Mouse (Mus musculus) hindbrain, embryonic 11.5 days (tissue): ENCODE data around the gene Pkd1l2. TPM values are rescaled to one million over a fixed set of nuclear protein-coding genes. Genes with fewer than 3 reads are reported as not detected.

Experiments
- ATAC-seq: fragments of 200-750 bp; cut with Nextera tagmentation; 2 replicates; pipeline ENCODE4 v1.8.0; 2017; ENCODE audit warnings: mild to moderate bottlenecking, moderate TSS enrichment, moderate library complexity; ENCODE audit not compliant: low FRiP score
- DNase-seq: peaks from one replicate; pipeline ENCODE4 v3.0.0-alpha.2; 2015; ENCODE audit warnings: low spot score
- H3K27ac ChIP-seq: fragments of 300-500 bp; sonication (generic); 2 replicates; pipeline ENCODE4 v1.5.1; 2014; ENCODE audit warnings: mild to moderate bottlenecking, low read depth, low read length
- H3K27me3 ChIP-seq: fragments of 300-500 bp; sonication (generic); 2 replicates; pipeline ENCODE4 v1.6.1; 2014; ENCODE audit warnings: mild to moderate bottlenecking, low read length, moderate library complexity, mixed read lengths; ENCODE audit not compliant: control insufficient read depth, insufficient read depth
- H3K36me3 ChIP-seq: fragments of 300-500 bp; sonication (generic); 2 replicates; pipeline ENCODE4 v1.6.1; 2014; ENCODE audit warnings: mild to moderate bottlenecking, low read length, moderate library complexity, mixed read lengths; ENCODE audit not compliant: control insufficient read depth, insufficient read depth
- H3K4me1 ChIP-seq: fragments of 300-500 bp; sonication (generic); replicated peaks from 2 replicates; pipeline ENCODE4 v1.6.1; 2014; ENCODE audit warnings: low read length, mixed read lengths; ENCODE audit not compliant: control insufficient read depth, insufficient read depth
- H3K4me2 ChIP-seq: fragments of 300-500 bp; sonication (generic); replicated peaks from 2 replicates; pipeline ENCODE4 v1.6.1; 2014; ENCODE audit warnings: mild to moderate bottlenecking, low read depth, low read length
- H3K4me3 ChIP-seq: fragments of 300-500 bp; sonication (generic); 2 replicates; pipeline ENCODE4 v1.5.1; 2014; ENCODE audit warnings: low read depth, low read length
- H3K9ac ChIP-seq: fragments of 300-500 bp; sonication (generic); 2 replicates; pipeline ENCODE4 v1.6.1; 2014; ENCODE audit warnings: low read depth, low read length
- H3K9me3 ChIP-seq: fragments of 300-500 bp; sonication (generic); 2 replicates; pipeline ENCODE4 v1.6.1; 2016; ENCODE audit warnings: low read length; ENCODE audit not compliant: control insufficient read depth
- WGBS: fragments of 180-500 bp; shearing (Covaris S2); extraction: QIAGEN DNeasy Blood & Tissue Kit; methylation state at CpG from one replicate; pipeline ENCODE4 v1.1.7; 2014; 5-methylcytosine and 5-hydroxymethylcytosine counted together
- polyA plus RNA-seq: library from polyadenylated mRNA; unstranded; fragments of >200 nt; fragmentation: Nextera tagmentation; extraction: Ambion mirVana; gene quantifications from 2 replicates; pipeline ENCODE4 v1.2.1, GENCODE M21; 2014

Pkd1l2 gene
- polyA plus RNA-seq, 1 experiment from 2014 or later = not detected

- WGBS = 82% methylated on average over 3 of the region's 3 CpGs
- H3K27ac ChIP-seq = no peak overlapping the region
- H3K4me3 ChIP-seq = no peak overlapping the region
- H3K4me2 ChIP-seq = no peak overlapping the region
- H3K9me3 ChIP-seq = no peaks in the 10 kb centered on the region
- ATAC-seq (no peak), DNase-seq (no peak)
- no peaks in the 10 kb centered on the region for H3K27me3 ChIP-seq
- no peak overlapping the region for H3K9ac ChIP-seq
- no peaks in the 10 kb centered on the region for H3K4me1 ChIP-seq
- no peaks in the 10 kb centered on the region for H3K36me3 ChIP-seq
Measured at GRCm38 (mm10) chr8:117054146-117054545, 28.1 kb downstream of the Pkd1l2 start.

- Histone ChIP-seq H3K9me3 (no peaks in the 10 kb centered on the region), H3K27ac (no peak overlapping the region), H3K27me3 (no peaks in the 10 kb centered on the region), H3K36me3 (no peaks in the 10 kb centered on the region), H3K4me3 (no peak overlapping the region), H3K9ac (no peak overlapping the region), H3K4me1 (no peaks in the 10 kb centered on the region), H3K4me2 (no peak overlapping the region)
- DNase-seq (peak; percentile 13), ATAC-seq (no peak)
- WGBS = 71% methylated on average over 12 of the region's 12 CpGs
Measured at GRCm38 (mm10) chr8:117053135-117054079, 28.8 kb downstream of the Pkd1l2 start.

- no peak for DNase-seq
- H3K27me3 ChIP-seq = no peaks in the 10 kb centered on the region
- H3K4me3 ChIP-seq = no peak overlapping the region
- no peak overlapping the region for H3K9ac ChIP-seq
- H3K4me1 ChIP-seq = no peaks in the 10 kb centered on the region
- H3K36me3 ChIP-seq = no peaks in the 10 kb centered on the region
- ATAC-seq = no peak
- H3K27ac ChIP-seq = no peak overlapping the region
- H3K4me2 ChIP-seq = no peak overlapping the region
- H3K9me3 ChIP-seq = no peaks in the 10 kb centered on the region
- 70% methylated on average over 9 of the region's 9 CpGs for WGBS
Measured at GRCm38 (mm10) chr8:117051316-117051715, 30.9 kb downstream of the Pkd1l2 start.

- Histone ChIP-seq H3K4me2 (no peak overlapping the region), H3K36me3 (no peaks in the 10 kb centered on the region), H3K4me1 (no peaks in the 10 kb centered on the region), H3K4me3 (no peak overlapping the region), H3K27me3 (no peaks in the 10 kb centered on the region), H3K9ac (no peak overlapping the region), H3K27ac (no peak overlapping the region), H3K9me3 (no peaks in the 10 kb centered on the region)
- WGBS = 88% methylated on average over 9 of the region's 9 CpGs
- DNase-seq (no peak), ATAC-seq (no peak)
Measured at GRCm38 (mm10) chr8:117050763-117051162, 31.5 kb downstream of the Pkd1l2 start.

- no peaks in the 10 kb centered on the region for H3K4me1 ChIP-seq
- H3K4me3 ChIP-seq = no peak overlapping the region
- no peak overlapping the region for H3K27ac ChIP-seq
- no peaks in the 10 kb centered on the region for H3K27me3 ChIP-seq
- WGBS = 60% methylated on average over 7 of the region's 7 CpGs
- H3K4me2 ChIP-seq = no peak overlapping the region
- ATAC-seq (no peak), DNase-seq (no peak)
- no peaks in the 10 kb centered on the region for H3K36me3 ChIP-seq
- H3K9ac ChIP-seq = no peak overlapping the region
- H3K9me3 ChIP-seq = no peaks in the 10 kb centered on the region
Measured at GRCm38 (mm10) chr8:117049444-117049843, 32.8 kb downstream of the Pkd1l2 start.

DNA sequence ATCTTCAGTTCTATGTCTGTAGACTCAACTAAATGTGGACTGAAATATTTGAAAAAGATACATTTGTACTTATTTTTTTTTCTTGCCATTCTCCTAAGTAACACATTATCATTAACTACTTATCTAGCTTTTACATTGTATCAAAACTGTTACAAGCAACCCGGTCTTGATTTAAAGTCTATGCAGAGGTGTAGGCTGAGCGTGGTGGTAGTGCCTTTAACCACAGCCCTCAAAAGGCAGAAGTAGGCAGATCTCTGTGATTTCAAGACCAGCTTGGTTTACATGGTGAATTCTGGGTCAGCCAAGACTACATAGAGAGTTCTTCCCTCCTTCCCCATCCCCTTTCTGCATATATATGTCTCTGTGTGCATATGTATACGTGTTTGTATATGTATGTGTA lies 38.7 kb downstream of the Pkd1l2 start:
- no peak overlapping the region for H3K9ac ChIP-seq
- H3K36me3 ChIP-seq = no peaks in the 10 kb centered on the region
- H3K4me2 ChIP-seq = no peak overlapping the region
- no peak overlapping the region for H3K27ac ChIP-seq
- DNase-seq (no peak), ATAC-seq (no peak)
- no peak overlapping the region for H3K4me3 ChIP-seq
- no peaks in the 10 kb centered on the region for H3K4me1 ChIP-seq
- WGBS = 77% methylated on average over 3 of the region's 3 CpGs
- H3K27me3 ChIP-seq = no peaks in the 10 kb centered on the region
- H3K9me3 ChIP-seq = no peaks in the 10 kb centered on the region

DNA sequence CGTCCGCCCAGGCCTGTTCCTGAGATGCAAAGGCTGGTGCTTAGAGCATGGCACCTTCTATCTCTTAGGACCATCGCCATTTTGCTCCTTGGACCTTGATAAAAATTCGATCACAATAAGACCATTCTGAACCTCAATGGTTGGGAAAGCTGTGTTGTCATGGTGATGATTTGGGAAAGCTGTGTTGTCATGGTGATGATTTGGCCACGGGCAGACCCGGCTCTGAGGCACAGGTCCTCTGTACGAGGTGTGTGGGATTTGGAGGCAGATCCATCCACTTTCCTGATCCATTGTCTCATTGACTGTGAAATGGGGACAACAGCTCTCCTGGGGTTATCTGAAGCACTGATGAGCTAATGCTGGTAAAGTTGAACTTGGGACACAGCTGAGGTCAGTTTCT lies 42.4 kb downstream of the Pkd1l2 start:
- Histone ChIP-seq H3K27ac (no peak overlapping the region), H3K4me2 (no peak overlapping the region), H3K9ac (no peak overlapping the region), H3K4me3 (no peak overlapping the region), H3K27me3 (no peaks in the 10 kb centered on the region), H3K9me3 (no peaks in the 10 kb centered on the region), H3K36me3 (no peaks in the 10 kb centered on the region), H3K4me1 (no peaks in the 10 kb centered on the region)
- peak; percentile 29 for DNase-seq
- ATAC-seq = 0 out of 2 replicates have a peak, but pooled peaks have one; percentile 49
- 43% methylated on average over 7 of the region's 7 CpGs for WGBS

- Histone ChIP-seq H3K4me1 (no peaks in the 10 kb centered on the region), H3K27ac (no peak overlapping the region), H3K36me3 (no peaks in the 10 kb centered on the region), H3K4me3 (no peak overlapping the region), H3K4me2 (no peak overlapping the region), H3K27me3 (no peaks in the 10 kb centered on the region), H3K9ac (no peak overlapping the region), H3K9me3 (no peaks in the 10 kb centered on the region)
- DNase-seq = no peak
- 82% methylated on average over 7 of the region's 7 CpGs for WGBS
- no peak for ATAC-seq
Measured at GRCm38 (mm10) chr8:117037374-117037935, 44.8 kb downstream of the Pkd1l2 start.

- no peak for DNase-seq
Measured at GRCm38 (mm10) chr8:117033393-117033792, 48.9 kb downstream of the Pkd1l2 start.

More at GRCm38 (mm10) chr8:117033393-117033792, 48.9 kb downstream of the Pkd1l2 start:
- Histone ChIP-seq H3K27ac (no peak overlapping the region), H3K27me3 (no peaks in the 10 kb centered on the region), H3K9ac (no peak overlapping the region), H3K4me3 (no peak overlapping the region), H3K36me3 (no peaks in the 10 kb centered on the region), H3K9me3 (no peaks in the 10 kb centered on the region), H3K4me2 (no peak overlapping the region), H3K4me1 (no peaks in the 10 kb centered on the region)
- 75% methylated on average over 3 of the region's 3 CpGs for WGBS
- no peak for ATAC-seq
